Mouse (Mus musculus): ENCODE results near the gene Scube2. TPM values are rescaled to one million over a fixed set of nuclear protein-coding genes. Genes with fewer than 3 reads are reported as not detected.

The Scube2 gene
- polyA plus RNA-seq, 1 experiment from 2014 or later = not detected

DNA sequence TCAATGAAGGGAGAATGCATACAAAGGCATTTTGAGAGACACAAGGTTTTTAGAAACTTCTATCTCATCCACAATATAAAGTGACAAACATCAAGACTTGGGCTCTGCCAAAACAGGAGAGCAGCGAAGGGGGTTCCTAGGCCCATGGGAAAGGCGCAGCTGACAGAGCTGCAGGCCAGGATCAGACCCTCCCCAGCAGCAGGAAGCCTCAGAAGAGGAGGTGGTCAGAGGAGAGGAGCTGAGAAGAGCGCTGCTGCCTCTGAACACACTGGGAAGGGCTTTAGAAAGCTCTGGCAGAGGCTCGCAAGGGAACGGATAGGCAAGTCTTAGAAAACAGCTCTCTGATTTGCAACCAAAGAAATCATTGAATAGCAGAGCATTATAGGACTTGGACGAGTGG, 24.4 kb downstream of the Scube2 start:
- Histone ChIP-seq H3K4me3 (ENCODE audit: inconsistent target) (no peak overlapping the region), H3K79me2 (ENCODE audit: inconsistent target) (no peaks in the 10 kb centered on the region), H3K27ac (no peak overlapping the region), H3K36me3 (ENCODE audit: inconsistent target) (no peaks in the 10 kb centered on the region)
- WGBS (ENCODE audit: missing documents) = 77% methylated on average over 4 of the region's 6 CpGs

DNA sequence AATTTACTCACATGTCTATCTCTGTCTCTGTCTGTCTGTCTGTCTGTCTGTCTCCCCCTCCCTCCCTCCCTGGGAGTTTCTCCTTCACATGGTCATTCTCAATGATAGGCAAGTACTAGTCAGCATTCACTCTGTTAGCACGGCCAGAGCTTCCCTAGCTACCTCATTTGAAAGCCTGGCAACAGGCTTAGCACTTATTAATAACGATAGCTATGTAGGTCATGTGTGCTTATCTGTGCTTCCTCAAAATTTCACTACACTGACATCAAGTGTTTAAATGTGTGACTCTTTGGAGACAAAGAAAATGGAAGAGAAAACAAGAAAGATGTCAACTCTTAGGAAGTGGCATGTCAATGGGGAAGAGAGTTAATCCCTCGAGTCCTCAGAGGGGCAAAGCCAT, 26.9 kb downstream of the Scube2 start:
- Histone ChIP-seq H3K79me2 (ENCODE audit: inconsistent target) (no peaks in the 10 kb centered on the region), H3K4me3 (ENCODE audit: inconsistent target) (no peak overlapping the region), H3K27ac (no peak overlapping the region)

DNA sequence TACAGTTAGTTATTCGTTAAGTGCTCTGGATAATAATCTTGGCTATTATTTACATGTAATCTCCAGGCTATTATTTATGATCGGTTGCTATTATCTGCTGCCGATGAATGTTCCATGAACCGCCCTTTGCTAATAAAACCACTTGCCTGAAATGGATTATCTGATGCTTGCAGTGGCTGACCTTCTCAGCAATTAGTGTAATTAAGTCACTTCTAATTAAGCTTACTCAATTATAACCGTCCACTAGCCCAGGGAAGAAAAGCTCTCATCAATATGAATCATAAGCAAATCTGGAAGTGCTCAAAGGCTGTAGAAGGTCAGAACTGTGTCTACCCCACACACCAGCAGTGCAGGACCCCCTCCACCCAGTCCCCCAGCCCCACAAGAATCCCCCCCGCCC, 27.8 kb downstream of the Scube2 start:
- Histone ChIP-seq H3K27ac (no peak overlapping the region), H3K79me2 (ENCODE audit: inconsistent target) (no peaks in the 10 kb centered on the region), H3K36me3 (ENCODE audit: inconsistent target) (no peaks in the 10 kb centered on the region), H3K4me3 (ENCODE audit: inconsistent target) (no peak overlapping the region)
- WGBS (ENCODE audit: missing documents) = 88% methylated on average over 6 of the region's 6 CpGs

More for the DNA sequence above, 26.9 kb downstream of the Scube2 start:
- WGBS (ENCODE audit: missing documents) = 53% methylated on average over 3 of the region's 3 CpGs
- no peaks in the 10 kb centered on the region for H3K36me3 ChIP-seq (ENCODE audit: inconsistent target)

DNA sequence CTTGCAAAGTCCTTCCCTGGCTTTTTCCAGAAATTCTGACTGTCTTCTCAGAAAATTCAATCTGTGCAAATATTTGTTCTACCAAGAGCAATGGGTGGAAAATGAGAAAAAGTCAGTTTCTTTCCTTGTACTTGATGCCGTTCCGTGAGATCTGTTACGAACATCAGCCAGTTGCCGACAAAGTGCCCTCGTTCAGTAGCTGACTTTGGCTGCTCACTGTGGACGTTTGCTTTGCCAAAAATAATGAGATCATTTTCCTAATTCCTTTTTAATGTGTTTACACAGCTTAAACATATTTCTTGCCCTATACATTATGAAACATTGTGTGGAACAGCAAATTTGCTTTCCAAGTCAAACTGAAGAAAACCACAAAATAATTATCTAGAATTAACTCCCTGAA, 30.6 kb downstream of the Scube2 start:
- WGBS (ENCODE audit: missing documents) = 89% methylated on average over 6 of the region's 6 CpGs

DNA sequence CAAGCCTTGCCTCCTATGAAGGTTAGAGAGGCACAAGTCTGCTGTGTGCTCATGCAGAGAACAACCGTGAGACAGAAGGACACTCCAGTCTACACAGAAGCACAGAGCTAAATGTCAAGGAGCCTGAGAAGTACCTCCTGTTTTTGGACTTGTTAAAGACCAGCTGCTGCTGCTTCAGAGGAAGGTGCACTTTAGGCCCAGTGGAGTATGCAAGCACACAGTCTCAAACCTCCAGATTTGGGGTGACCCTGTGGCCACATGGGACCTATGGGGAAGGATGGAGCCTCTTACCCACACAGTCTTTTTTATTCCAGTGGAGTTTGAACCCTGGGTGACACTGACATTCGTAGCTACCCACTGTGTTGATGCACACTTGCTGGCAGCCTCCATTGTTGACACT, 34.1 kb downstream of the Scube2 start:
- Histone ChIP-seq H3K36me3 (ENCODE audit: inconsistent target) (no peaks in the 10 kb centered on the region), H3K27ac (no peak overlapping the region), H3K4me3 (ENCODE audit: inconsistent target) (no peak overlapping the region), H3K79me2 (ENCODE audit: inconsistent target) (no peaks in the 10 kb centered on the region)
- WGBS (ENCODE audit: missing documents) = 96% methylated on average over 2 of the region's 2 CpGs

More for the DNA sequence above, 30.6 kb downstream of the Scube2 start:
- no peak overlapping the region for H3K4me3 ChIP-seq (ENCODE audit: inconsistent target)
- no peaks in the 10 kb centered on the region for H3K36me3 ChIP-seq (ENCODE audit: inconsistent target)
- H3K27ac ChIP-seq = no peak overlapping the region
- no peaks in the 10 kb centered on the region for H3K79me2 ChIP-seq (ENCODE audit: inconsistent target)

DNA sequence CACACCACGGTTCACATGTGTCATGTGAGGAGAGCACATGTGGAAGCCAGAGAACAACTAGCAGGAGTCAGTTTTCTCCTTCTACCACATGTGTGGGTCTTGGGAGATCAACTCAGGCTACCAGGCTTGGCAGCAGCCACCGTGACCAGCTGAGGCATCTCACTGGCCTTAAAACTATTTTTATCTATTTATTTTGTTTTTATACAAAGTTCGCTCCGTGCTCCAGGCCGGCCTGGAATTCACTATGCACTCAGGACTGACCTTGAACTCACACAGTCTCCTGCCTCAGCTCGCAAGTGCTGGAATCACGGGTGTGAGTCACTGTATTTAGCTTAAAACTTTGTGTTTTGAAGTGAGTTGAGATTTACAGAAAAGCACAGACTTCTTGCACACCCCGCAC, 38.6 kb downstream of the Scube2 start:
- Histone ChIP-seq H3K27ac (no peak overlapping the region), H3K36me3 (ENCODE audit: inconsistent target) (no peaks in the 10 kb centered on the region), H3K4me3 (ENCODE audit: inconsistent target) (no peak overlapping the region), H3K79me2 (ENCODE audit: inconsistent target) (no peaks in the 10 kb centered on the region)
- 92% methylated on average over 8 of the region's 8 CpGs for WGBS (ENCODE audit: missing documents)

DNA sequence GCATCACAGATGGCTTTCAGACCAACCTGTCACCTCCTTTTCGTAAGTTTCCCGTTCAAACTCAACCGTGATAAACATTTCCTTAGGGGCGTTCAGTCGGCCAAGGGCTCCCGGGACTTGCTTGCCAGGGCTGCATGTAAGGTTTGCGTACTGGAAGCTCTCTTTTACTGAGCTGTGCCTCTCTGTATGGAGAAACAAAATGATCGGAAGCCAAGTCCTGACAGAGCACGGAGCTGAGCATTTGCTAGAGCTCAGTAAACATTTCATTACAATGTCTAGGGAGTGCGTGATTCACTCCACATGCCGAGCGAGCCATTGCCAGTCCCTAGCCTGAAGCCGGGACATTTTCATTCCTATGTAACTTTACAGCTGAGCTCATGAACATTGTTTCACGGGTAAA, 40.2 kb downstream of the Scube2 start:
- H3K27ac ChIP-seq = no peak overlapping the region
- no peaks in the 10 kb centered on the region for H3K79me2 ChIP-seq (ENCODE audit: inconsistent target)
- no peaks in the 10 kb centered on the region for H3K36me3 ChIP-seq (ENCODE audit: inconsistent target)
- no peak overlapping the region for H3K4me3 ChIP-seq (ENCODE audit: inconsistent target)
- 90% methylated on average over 14 of the region's 14 CpGs for WGBS (ENCODE audit: missing documents)

DNA sequence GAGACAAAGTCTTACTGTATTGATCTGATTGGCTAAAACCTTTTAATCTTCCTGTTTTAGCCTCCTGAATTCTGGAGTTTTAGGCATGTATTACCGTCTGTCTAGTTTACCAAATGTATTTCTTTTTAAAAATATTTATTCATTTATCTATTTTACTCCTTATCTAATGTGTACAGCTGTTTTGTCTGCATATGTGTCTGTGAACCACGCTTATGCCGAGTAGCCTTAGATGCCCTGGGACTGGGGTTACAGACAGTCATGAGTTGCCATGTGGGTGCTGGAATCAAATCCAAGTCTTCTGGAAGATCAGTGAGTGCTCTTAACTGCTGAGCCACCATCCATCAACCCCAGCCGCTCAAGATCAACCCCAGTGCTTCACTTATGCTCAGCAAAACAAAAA, 46.9 kb downstream of the Scube2 start:
- Histone ChIP-seq H3K79me2 (ENCODE audit: inconsistent target) (no peaks in the 10 kb centered on the region), H3K27ac (no peak overlapping the region)
- 90% methylated on average over 4 of the region's 4 CpGs for whole genome bisulfite sequencing (ENCODE audit: missing documents)

DNA sequence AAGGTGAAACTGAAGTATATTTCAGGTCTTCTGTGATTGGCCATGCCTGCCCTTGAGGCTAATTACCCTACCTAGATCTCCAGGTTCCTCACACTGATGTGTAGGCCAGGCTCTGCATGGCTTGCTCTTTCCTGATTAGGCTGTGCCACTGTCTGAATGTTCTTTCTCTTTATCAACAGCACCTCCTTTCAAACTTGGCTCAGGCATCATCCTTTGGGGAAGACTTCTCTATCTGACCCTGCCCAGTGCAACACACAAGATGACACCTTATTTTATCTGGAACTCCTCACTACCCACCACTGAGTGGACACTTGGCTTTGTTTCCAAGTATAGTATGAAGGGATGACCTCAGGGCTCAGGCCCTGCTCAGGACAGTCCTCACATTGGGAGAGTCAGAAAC, 47.5 kb downstream of the Scube2 start:
- Histone ChIP-seq H3K79me2 (ENCODE audit: inconsistent target) (no peaks in the 10 kb centered on the region), H3K4me3 (ENCODE audit: inconsistent target) (no peak overlapping the region), H3K36me3 (ENCODE audit: inconsistent target) (no peaks in the 10 kb centered on the region), H3K27ac (no peak overlapping the region)

More for the DNA sequence above, 46.9 kb downstream of the Scube2 start:
- H3K36me3 ChIP-seq (ENCODE audit: inconsistent target) = no peaks in the 10 kb centered on the region
- H3K4me3 ChIP-seq (ENCODE audit: inconsistent target) = no peak overlapping the region

DNA sequence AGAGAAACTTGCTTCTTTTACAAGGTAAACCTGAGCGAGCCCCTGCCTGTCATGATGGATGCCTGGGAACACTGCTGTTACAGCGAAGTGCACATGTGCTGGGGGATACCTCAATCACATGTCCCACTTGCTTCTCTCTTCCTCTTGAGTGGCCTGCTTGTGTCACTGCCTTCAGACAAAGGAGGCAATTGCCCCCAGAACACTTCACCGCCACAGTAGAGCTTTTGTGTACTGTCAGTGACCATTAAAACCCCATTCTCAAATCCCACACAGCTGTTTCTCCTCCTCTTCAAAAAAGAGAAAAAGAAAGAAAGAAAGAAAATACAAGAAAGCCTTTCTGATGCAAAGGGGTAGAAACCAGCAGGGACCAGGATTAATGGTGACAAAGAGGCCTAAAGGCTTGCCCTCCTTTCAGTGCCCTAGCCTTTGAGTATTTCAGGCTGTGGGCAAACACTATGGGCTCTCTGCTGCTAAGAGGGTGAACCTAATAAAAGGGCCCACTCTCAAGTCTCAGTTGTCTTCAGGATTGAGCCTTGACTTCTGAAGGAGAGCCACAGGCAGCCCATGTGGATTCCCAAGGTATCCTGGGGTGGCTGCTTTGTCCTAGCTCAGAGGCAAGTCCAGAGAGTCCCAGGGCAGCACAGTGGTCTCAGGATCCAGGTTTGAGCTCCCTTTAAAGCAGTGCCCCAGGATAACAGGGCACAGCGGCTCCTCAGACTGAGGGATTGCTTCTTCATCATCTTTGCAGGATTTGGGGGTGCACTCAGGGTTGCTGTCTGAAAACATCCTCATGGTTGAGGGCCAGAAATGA, 51.9 kb downstream of the Scube2 start:
- WGBS (ENCODE audit: missing documents) = 92% methylated on average over 4 of the region's 4 CpGs
- Histone ChIP-seq H3K27ac (no peak overlapping the region), H3K79me2 (ENCODE audit: inconsistent target) (no peaks in the 10 kb centered on the region), H3K36me3 (ENCODE audit: inconsistent target) (no peaks in the 10 kb centered on the region), H3K4me3 (ENCODE audit: inconsistent target) (no peak overlapping the region)

DNA sequence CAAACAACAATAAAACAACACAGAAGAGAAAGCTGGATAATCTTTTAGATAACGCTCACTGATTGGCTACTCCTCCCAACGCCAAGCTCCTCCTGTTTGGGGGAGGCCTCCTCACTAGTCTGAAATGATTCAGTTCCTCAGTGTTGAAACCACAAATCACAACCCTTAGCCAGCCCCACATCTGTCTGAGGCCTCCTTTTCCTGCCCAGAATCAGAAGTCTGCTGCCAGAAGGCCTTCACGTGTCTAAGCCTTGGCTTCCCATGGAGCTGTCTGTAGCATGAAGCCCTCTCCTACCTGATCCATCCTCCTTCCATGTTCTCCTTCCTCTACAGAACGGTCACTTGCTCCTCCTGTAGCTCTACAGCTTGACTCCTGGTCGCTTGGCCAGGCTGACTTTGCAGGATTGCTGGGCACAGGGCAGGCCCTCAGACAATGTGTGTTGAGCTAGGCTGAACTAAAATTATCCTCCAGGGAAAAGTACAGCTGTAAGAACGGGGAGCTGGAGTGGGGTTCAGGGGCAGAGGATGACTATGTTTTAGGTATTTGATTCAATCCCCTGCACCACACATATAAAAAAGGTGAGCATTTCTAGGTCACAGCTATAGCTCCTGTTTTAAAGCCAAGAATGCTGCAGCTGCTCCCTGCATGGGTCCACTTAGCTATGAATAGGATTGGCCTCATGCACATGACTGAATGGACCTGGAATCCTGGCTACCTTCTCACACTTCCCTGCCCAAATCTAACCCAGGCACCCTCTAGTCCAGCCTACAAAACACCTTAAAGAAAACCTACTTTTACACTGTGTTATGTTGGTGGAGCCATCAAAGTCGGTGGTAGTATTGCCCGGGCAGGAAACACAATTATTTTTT, 57.6 kb downstream of the Scube2 start:
- 49% methylated on average over 8 of the region's 8 CpGs for WGBS (ENCODE audit: missing documents)
- no peaks in the 10 kb centered on the region for H3K36me3 ChIP-seq (ENCODE audit: inconsistent target)
- no peak overlapping the region for H3K4me3 ChIP-seq (ENCODE audit: inconsistent target)

DNA sequence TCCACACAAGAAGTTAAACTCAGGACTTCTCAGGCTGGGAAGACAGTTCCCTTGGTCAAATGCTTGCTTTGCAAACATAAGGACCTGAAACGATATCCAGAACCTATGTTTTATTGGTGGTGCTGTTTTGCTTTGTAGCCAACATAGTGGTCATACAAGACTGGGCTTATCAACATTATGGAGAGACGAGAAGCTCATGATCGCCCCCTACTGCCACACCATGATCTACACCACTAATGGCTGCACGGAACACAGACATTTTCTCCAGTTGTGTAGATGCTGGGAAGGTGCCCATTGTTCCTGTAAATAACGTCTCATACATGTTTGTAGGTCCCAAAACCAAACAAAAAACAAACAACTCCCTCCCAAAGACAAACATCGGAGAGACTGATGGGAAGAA, 60.6 kb downstream of the Scube2 start:
- Histone ChIP-seq H3K79me2 (ENCODE audit: inconsistent target) (no peaks in the 10 kb centered on the region), H3K36me3 (ENCODE audit: inconsistent target) (no peaks in the 10 kb centered on the region), H3K4me3 (ENCODE audit: inconsistent target) (no peak overlapping the region), H3K27ac (no peak overlapping the region)
- WGBS (ENCODE audit: missing documents) = 54% methylated on average over 6 of the region's 6 CpGs

More for the DNA sequence above, 57.6 kb downstream of the Scube2 start:
- Histone ChIP-seq H3K79me2 (ENCODE audit: inconsistent target) (no peaks in the 10 kb centered on the region), H3K27ac (no peak overlapping the region)

DNA sequence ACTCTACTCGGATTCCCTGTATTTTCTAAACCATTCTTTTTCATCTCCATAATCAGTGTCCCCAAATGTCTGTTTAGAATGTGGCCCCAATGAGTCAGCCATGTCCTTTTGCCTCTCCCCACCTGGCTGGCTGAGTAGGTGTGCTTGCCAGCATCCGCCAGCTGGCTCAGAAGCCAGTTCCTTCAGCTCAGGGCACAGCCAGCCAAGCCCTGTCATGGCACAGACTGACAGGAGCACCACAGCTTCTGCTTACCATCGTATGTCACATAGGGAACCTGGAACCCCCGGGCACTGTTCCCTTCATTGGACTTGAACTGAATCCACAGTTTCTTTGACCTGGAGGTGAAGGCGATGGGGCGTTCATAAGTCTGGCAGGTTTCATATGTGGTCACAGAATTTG, 61.1 kb downstream of the Scube2 start:
- Histone ChIP-seq H3K36me3 (ENCODE audit: inconsistent target) (no peaks in the 10 kb centered on the region), H3K27ac (no peak overlapping the region), H3K79me2 (ENCODE audit: inconsistent target) (no peaks in the 10 kb centered on the region), H3K4me3 (ENCODE audit: inconsistent target) (no peak overlapping the region)
- 87% methylated on average over 6 of the region's 6 CpGs for WGBS (ENCODE audit: missing documents)

DNA sequence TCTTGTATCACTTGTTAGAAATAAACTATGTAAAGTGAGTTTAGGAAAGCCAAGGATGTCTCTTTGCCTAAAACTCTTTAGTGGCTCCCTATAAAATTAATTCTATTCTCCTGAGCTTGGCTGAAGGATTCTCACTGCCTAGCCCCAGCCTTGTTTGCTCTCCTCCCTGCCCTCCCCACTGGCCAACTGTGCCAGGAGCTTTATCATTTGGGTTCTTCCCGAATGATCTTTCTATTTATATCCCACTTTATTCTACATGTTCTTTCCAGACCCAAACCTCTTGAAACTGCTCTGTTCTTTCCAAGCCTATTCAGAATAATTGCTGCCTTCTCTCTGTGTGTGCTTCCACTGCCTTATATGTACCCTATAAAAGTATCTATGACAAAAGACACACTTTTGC, 62.0 kb downstream of the Scube2 start:
- 67% methylated on average over 1 of the region's 1 CpGs for WGBS (ENCODE audit: missing documents)
- no peak overlapping the region for H3K27ac ChIP-seq
- no peaks in the 10 kb centered on the region for H3K79me2 ChIP-seq (ENCODE audit: inconsistent target)
- H3K36me3 ChIP-seq (ENCODE audit: inconsistent target) = no peaks in the 10 kb centered on the region
- H3K4me3 ChIP-seq (ENCODE audit: inconsistent target) = no peak overlapping the region

DNA sequence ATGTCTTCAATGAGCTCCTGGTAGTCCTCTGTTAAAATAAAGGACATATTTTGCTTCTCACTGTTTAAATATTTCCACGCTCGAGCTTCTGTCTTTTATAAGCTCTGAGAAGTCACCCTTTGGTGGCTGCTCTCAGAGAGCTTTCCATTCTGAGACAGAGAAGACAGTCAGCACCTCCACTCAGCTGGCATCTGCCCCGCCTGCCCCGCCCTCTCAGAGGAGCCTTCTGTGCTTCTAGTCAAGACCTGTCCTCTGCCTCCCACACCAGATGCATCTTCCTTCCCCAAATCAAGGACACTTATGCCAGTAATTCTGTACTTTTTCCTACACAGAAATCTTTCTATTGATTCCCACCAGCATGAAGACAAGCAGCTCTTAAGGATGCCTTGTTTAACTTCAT, 64.9 kb downstream of the Scube2 start:
- no peak overlapping the region for H3K27ac ChIP-seq
- WGBS (ENCODE audit: missing documents) = 94% methylated on average over 4 of the region's 4 CpGs
- H3K4me3 ChIP-seq (ENCODE audit: inconsistent target) = no peak overlapping the region
- H3K79me2 ChIP-seq (ENCODE audit: inconsistent target) = no peaks in the 10 kb centered on the region
- no peaks in the 10 kb centered on the region for H3K36me3 ChIP-seq (ENCODE audit: inconsistent target)
